Mouse (Mus musculus): Measurements from ENCODE around the gene Tnfrsf17.

DNA sequence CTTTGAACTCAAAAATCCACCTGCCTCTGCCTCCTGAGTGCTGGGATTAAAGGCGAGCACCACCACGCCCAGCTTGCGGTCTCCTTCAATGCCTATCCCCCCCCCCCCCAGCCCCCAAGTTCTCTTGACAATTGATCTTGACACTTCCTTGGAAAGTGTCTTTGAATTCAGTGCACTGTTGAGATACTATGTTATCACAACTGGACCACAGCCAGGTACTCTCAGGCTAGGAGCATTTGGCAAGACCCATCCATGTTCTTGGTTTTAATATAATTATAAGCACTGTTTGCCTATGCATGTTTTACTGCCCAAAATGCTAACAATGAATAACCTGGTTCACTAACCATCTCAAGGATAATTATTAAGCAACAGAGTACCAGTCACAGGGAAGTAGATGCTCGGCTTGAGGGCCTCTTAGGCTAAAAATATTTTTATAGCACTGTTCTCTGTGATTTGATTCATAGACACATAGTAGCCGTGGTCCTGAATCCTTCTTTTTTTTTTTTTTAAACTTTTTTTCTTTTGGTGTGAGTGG, 2.2 kb downstream of the Tnfrsf17 start:
- TF ChIP-seq CTCF (IDR thresholded peaks at IDR 0.05; ENCODE audit: insufficient read depth, low read depth, low read length) (no peak), POLR2A (IDR thresholded peaks at IDR 0.05; ENCODE audit: insufficient read depth, low read depth, low read length) (no peak)
